Mouse (Mus musculus): ENCODE data around the gene Galp. TPM values are rescaled to one million over a fixed set of nuclear protein-coding genes. Genes with fewer than 3 reads are reported as not detected.

Gene Galp
- polyA plus RNA-seq, 1 experiment, result not detected

GRCm38 (mm10) chr7:6157479-6157878 is 39.4 kb upstream of the Galp start:
- H3K4me3 ChIP-seq (replicated peaks; ENCODE audit: extremely low read depth, low read depth, low read length), result no peak overlapping the region
- H3K4me1 ChIP-seq (ENCODE audit: control insufficient read depth, insufficient read depth, low read length), result peaks cover 15% of the 10 kb centered on the region
- no peak for DNase-seq
- no peak for TF ChIP-seq POLR2A (IDR thresholded peaks at IDR 0.05; ENCODE audit: borderline replicate concordance, extremely low read depth, low read depth, low read length)
- TF ChIP-seq CTCF (IDR thresholded peaks at IDR 0.05; ENCODE audit: insufficient read depth, low read length), result no peak
- WGBS, result 41% methylated on average over 1 of the region's 1 CpGs

DNA sequence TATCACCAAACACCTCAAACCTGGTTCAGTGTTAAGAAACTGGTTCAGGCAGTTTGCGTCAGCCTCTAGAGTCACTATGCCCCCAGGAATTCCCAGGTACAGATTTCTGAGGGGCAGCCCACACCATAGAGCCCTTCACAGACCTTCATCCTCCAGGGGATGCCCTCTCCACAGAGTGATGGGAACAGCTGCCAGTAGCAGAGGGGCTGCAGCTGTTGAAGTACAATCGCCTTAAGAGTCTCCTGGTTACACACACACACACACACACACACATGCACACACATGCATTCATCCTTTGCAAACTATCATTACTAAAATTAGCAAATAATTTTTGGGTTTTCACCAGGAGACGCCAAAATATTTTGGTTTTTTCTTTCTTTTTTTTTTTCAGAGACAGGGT is 37.3 kb upstream of the Galp start:
- Histone ChIP-seq H3K4me1 (ENCODE audit: control insufficient read depth, insufficient read depth, low read length) (peaks cover 6% of the 10 kb centered on the region), H3K4me3 (replicated peaks; ENCODE audit: extremely low read depth, low read depth, low read length) (no peak overlapping the region)
- DNase-seq, result no peak
- TF ChIP-seq POLR2A (IDR thresholded peaks at IDR 0.05; ENCODE audit: borderline replicate concordance, extremely low read depth, low read depth, low read length) (no peak), CTCF (IDR thresholded peaks at IDR 0.05; ENCODE audit: insufficient read depth, low read length) (no peak)
- 82% methylated on average over 3 of the region's 3 CpGs for WGBS

DNA sequence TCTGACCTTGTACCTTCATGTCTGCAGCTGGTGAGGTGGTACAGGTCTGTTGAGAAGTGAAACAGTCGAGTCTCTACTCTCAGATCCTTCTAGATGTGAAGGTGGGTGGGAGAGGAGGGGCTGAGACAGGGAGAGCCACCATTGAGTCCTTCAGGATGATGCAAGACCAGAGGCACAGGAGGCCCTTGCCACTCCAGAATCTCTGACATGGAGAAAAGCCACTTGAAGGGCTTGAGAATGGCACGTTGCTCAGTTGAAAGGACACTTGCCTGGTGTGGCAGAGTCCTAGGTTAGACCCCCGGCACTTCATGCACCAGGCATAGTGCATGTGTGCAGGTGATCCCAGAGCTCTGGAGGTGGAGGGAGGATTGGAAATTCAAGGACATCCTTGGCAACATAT is 35.3 kb upstream of the Galp start:
- no peak for DNase-seq
- 40% methylated on average over 3 of the region's 3 CpGs for WGBS
- TF ChIP-seq POLR2A (IDR thresholded peaks at IDR 0.05; ENCODE audit: borderline replicate concordance, extremely low read depth, low read depth, low read length), result no peak
- no peak for TF ChIP-seq CTCF (IDR thresholded peaks at IDR 0.05; ENCODE audit: insufficient read depth, low read length)
- Histone ChIP-seq H3K4me1 (ENCODE audit: control insufficient read depth, insufficient read depth, low read length) (peaks cover 6% of the 10 kb centered on the region), H3K4me3 (replicated peaks; ENCODE audit: extremely low read depth, low read depth, low read length) (no peak overlapping the region)

- WGBS, result 64% methylated on average over 4 of the region's 4 CpGs
- TF ChIP-seq CTCF (IDR thresholded peaks at IDR 0.05; ENCODE audit: insufficient read depth, low read length) (no peak), POLR2A (IDR thresholded peaks at IDR 0.05; ENCODE audit: borderline replicate concordance, extremely low read depth, low read depth, low read length) (no peak)
- no peak for DNase-seq
- Histone ChIP-seq H3K4me1 (ENCODE audit: control insufficient read depth, insufficient read depth, low read length) (peaks cover 2% of the 10 kb centered on the region; the same call in 1 of the 2 replicates), H3K4me3 (replicated peaks; ENCODE audit: extremely low read depth, low read depth, low read length) (no peak overlapping the region)
Observed at GRCm38 (mm10) chr7:6162172-6162571, 34.7 kb upstream of the Galp start.

- H3K4me1 ChIP-seq (ENCODE audit: control insufficient read depth, insufficient read depth, low read length), result peaks cover 2% of the 10 kb centered on the region; the same call in 1 of the 2 replicates
- no peak for TF ChIP-seq CTCF (IDR thresholded peaks at IDR 0.05; ENCODE audit: insufficient read depth, low read length)
- no peak for TF ChIP-seq POLR2A (IDR thresholded peaks at IDR 0.05; ENCODE audit: borderline replicate concordance, extremely low read depth, low read depth, low read length)
- no peak for DNase-seq
- H3K4me3 ChIP-seq (replicated peaks; ENCODE audit: extremely low read depth, low read depth, low read length), result no peak overlapping the region
- WGBS, result 50% methylated on average over 5 of the region's 5 CpGs
Observed at GRCm38 (mm10) chr7:6164671-6165070, 32.2 kb upstream of the Galp start.

GRCm38 (mm10) chr7:6169403-6169802 is 27.5 kb upstream of the Galp start:
- TF ChIP-seq CTCF (IDR thresholded peaks at IDR 0.05; ENCODE audit: insufficient read depth, low read length), result no peak
- TF ChIP-seq POLR2A (IDR thresholded peaks at IDR 0.05; ENCODE audit: borderline replicate concordance, extremely low read depth, low read depth, low read length), result no peak
- 41% methylated on average over 3 of the region's 3 CpGs for WGBS
- no peak for DNase-seq
- H3K4me3 ChIP-seq (replicated peaks; ENCODE audit: extremely low read depth, low read depth, low read length), result no peak overlapping the region
- H3K4me1 ChIP-seq (ENCODE audit: control insufficient read depth, insufficient read depth, low read length), result peaks cover 4% of the 10 kb centered on the region

- H3K4me3 ChIP-seq (replicated peaks; ENCODE audit: extremely low read depth, low read depth, low read length), result no peak overlapping the region
- no peak for TF ChIP-seq CTCF (IDR thresholded peaks at IDR 0.05; ENCODE audit: insufficient read depth, low read length)
- TF ChIP-seq POLR2A (IDR thresholded peaks at IDR 0.05; ENCODE audit: borderline replicate concordance, extremely low read depth, low read depth, low read length), result no peak
- WGBS, result 47% methylated on average over 9 of the region's 9 CpGs
- no peak for DNase-seq
- H3K4me1 ChIP-seq (ENCODE audit: control insufficient read depth, insufficient read depth, low read length), result peaks cover 6% of the 10 kb centered on the region
Observed at GRCm38 (mm10) chr7:6170391-6170790, 26.5 kb upstream of the Galp start.

DNA sequence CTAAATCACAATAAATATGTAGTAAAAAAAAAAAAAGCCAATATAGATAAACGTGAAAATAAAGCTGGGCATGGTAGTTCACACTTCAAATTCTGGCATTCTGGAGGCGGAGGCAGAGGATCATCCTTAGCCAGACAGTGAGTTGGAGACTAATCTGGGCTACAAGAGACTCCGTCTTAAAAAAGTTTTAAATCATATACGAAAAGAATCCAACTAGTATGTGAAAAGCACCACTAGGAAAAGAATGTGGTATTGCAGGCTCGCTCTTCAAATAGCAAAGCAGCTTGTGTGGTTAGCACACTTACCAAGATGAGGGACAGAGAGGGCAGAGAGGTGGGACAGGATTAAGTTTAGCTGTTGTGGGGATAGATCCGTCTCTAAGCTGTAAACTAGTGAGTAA is 26.0 kb upstream of the Galp start:
- no peak for DNase-seq
- no peak overlapping the region for H3K4me3 ChIP-seq (replicated peaks; ENCODE audit: extremely low read depth, low read depth, low read length)
- 39% methylated on average over 6 of the region's 6 CpGs for WGBS
- TF ChIP-seq CTCF (IDR thresholded peaks at IDR 0.05; ENCODE audit: insufficient read depth, low read length) (no peak), POLR2A (IDR thresholded peaks at IDR 0.05; ENCODE audit: borderline replicate concordance, extremely low read depth, low read depth, low read length) (no peak)
- peaks cover 6% of the 10 kb centered on the region for H3K4me1 ChIP-seq (ENCODE audit: control insufficient read depth, insufficient read depth, low read length)

GRCm38 (mm10) chr7:6171444-6172005 is 25.4 kb upstream of the Galp start:
- Histone ChIP-seq H3K4me3 (replicated peaks; ENCODE audit: extremely low read depth, low read depth, low read length) (peak overlapping the region; percentile 79), H3K4me1 (ENCODE audit: control insufficient read depth, insufficient read depth, low read length) (peaks cover 6% of the 10 kb centered on the region)
- under 1% methylated on average over 24 of the region's 24 CpGs for WGBS
- TF ChIP-seq CTCF (IDR thresholded peaks at IDR 0.05; ENCODE audit: insufficient read depth, low read length), result peak; percentile 53
- TF ChIP-seq POLR2A (IDR thresholded peaks at IDR 0.05; ENCODE audit: borderline replicate concordance, extremely low read depth, low read depth, low read length), result no peak
- DNase-seq, result peak; percentile 61

GRCm38 (mm10) chr7:6172006-6172649 is 24.8 kb upstream of the Galp start, which contains the start of gene Zfp444:
Gene Zfp444 (plus strand): TSS chr7:6172226.
- 2% methylated on average over 37 of the region's 37 CpGs for WGBS

More at GRCm38 (mm10) chr7:6172006-6172649, 24.8 kb upstream of the Galp start, which contains the start of gene Zfp444:
- Histone ChIP-seq H3K4me1 (ENCODE audit: control insufficient read depth, insufficient read depth, low read length) (peaks cover 6% of the 10 kb centered on the region), H3K4me3 (replicated peaks; ENCODE audit: extremely low read depth, low read depth, low read length) (peak within 1 kb of the TSS; percentile 79)
- DNase-seq, result peak; percentile 97
- TF ChIP-seq CTCF (IDR thresholded peaks at IDR 0.05; ENCODE audit: insufficient read depth, low read length), result no peak
- peak; percentile 74; the same call in 1 of the 2 replicates for TF ChIP-seq POLR2A (IDR thresholded peaks at IDR 0.05; ENCODE audit: borderline replicate concordance, extremely low read depth, low read depth, low read length)
